Mouse (Mus musculus): Measurements from ENCODE around the gene Olfr342.

Olfr342 gene

GRCm38 (mm10) chr2:36524698-36525097, at the start of gene Olfr342:
Olfr342 (plus strand) TSS chr2:36524998.
- in situ Hi-C loops (cut with MboI): no loop called here

GRCm38 (mm10) chr2:36482368-36482767, 42.4 kb upstream of the Olfr342 start, which contains the start of gene Olfr341:
Olfr341 (minus strand) TSS chr2:36482468.
- in situ Hi-C loops (cut with MboI): no loop called here

- in situ Hi-C loops (cut with MboI): no loop called here
These were observed 40.4 kb downstream of the Olfr342 start for GRCm38 (mm10) chr2:36565156-36565555.

- in situ Hi-C loops (cut with MboI): no loop called here
These were observed 41.6 kb downstream of the Olfr342 start, which contains the start of gene Olfr344 for GRCm38 (mm10) chr2:36566362-36566761. Olfr344 (plus strand) TSS chr2:36566662.

GRCm38 (mm10) chr2:36567022-36567421, 42.2 kb downstream of the Olfr342 start:
- in situ Hi-C loops (cut with MboI): no loop called here

- in situ Hi-C loops (cut with MboI): no loop called here
These were observed 43.0 kb downstream of the Olfr342 start for GRCm38 (mm10) chr2:36567845-36568244.

All from mature B cell (primary cell).